Mouse (Mus musculus) heart, embryonic 11.5 days (tissue): Measurements from ENCODE around the gene Bcl7a. TPM values are rescaled to one million over a fixed set of nuclear protein-coding genes. Genes with fewer than 3 reads are reported as not detected.

ENCODE experiments used
- ATAC-seq: fragments of 200-750 bp; cut with Nextera tagmentation; replicated peaks from 2 replicates; pipeline ENCODE4 v1.8.0; 2017; ENCODE audit warnings: moderate library complexity; ENCODE audit not compliant: insufficient number of reproducible peaks, low FRiP score, low TSS enrichment
- H3K27ac ChIP-seq: fragments of 300-500 bp; sonication (generic); 2 replicates; pipeline ENCODE4 v1.5.1; 2014; ENCODE audit warnings: mild to moderate bottlenecking, low read depth, low read length
- H3K27me3 ChIP-seq: fragments of 300-500 bp; sonication (generic); 2 replicates; pipeline ENCODE4 v1.6.1; 2014; ENCODE audit warnings: mild to moderate bottlenecking, low read length, mixed read lengths; ENCODE audit not compliant: control insufficient read depth, insufficient read depth
- H3K36me3 ChIP-seq: fragments of 300-500 bp; sonication (generic); 2 replicates; pipeline ENCODE4 v1.6.1; 2014; ENCODE audit warnings: mild to moderate bottlenecking, low read length, moderate library complexity, mixed read lengths; ENCODE audit not compliant: control insufficient read depth, insufficient read depth
- H3K4me1 ChIP-seq: fragments of 300-500 bp; sonication (generic); 2 replicates; pipeline ENCODE4 v1.6.1; 2014; ENCODE audit warnings: low read length; ENCODE audit not compliant: control insufficient read depth, insufficient read depth
- H3K4me2 ChIP-seq: fragments of 300-500 bp; sonication (generic); 2 replicates; pipeline ENCODE4 v1.6.1; 2014; ENCODE audit warnings: mild to moderate bottlenecking, moderate library complexity
- H3K4me3 ChIP-seq: fragments of 300-500 bp; sonication (generic); 2 replicates; pipeline ENCODE4 v1.5.1; 2014; ENCODE audit warnings: low read depth, low read length
- H3K9ac ChIP-seq: fragments of 300-500 bp; sonication (generic); 2 replicates; pipeline ENCODE4 v1.6.1; 2014; ENCODE audit warnings: mild to moderate bottlenecking, low read depth, low read length, moderate library complexity
- H3K9me3 ChIP-seq: fragments of 300-500 bp; sonication (generic); replicated peaks from 2 replicates; pipeline ENCODE4 v1.6.1; 2016; ENCODE audit warnings: low read length; ENCODE audit not compliant: control insufficient read depth
- WGBS: fragments of 180-500 bp; shearing (Covaris S2); extraction: QIAGEN DNeasy Blood & Tissue Kit; methylation state at CpG from one replicate; pipeline ENCODE4 v1.1.7; 2014; ENCODE audit not compliant: insufficient replicate concordance; 5-methylcytosine and 5-hydroxymethylcytosine counted together
- polyA plus RNA-seq: library from polyadenylated mRNA; unstranded; fragments of >200 nt; fragmentation: Nextera tagmentation; extraction: Ambion mirVana; gene quantifications from 2 replicates; pipeline ENCODE4 v1.2.1, GENCODE M21; 2014

Bcl7a gene
- polyA plus RNA-seq, 1 experiment from 2014 or later: 16.2 TPM

- Histone ChIP-seq H3K36me3 (no peaks in the 10 kb centered on the region; the same call in 1 of the 2 replicates), H3K27me3 (no peaks in the 10 kb centered on the region), H3K9me3 (no peaks in the 10 kb centered on the region), H3K4me2 (no peak overlapping the region), H3K4me1 (peaks cover 14% of the 10 kb centered on the region), H3K9ac (no peak overlapping the region), H3K4me3 (no peak overlapping the region), H3K27ac (no peak overlapping the region)
- ATAC-seq: no peak
- 59% methylated on average over 9 of the region's 9 CpGs for WGBS
These were observed 35.1 kb downstream of the Bcl7a start for GRCm38 (mm10) chr5:123378712-123379111.

- 59% methylated on average over 5 of the region's 5 CpGs for WGBS
- peaks cover 14% of the 10 kb centered on the region for H3K4me1 ChIP-seq
- H3K36me3 ChIP-seq: no peaks in the 10 kb centered on the region
- H3K4me2 ChIP-seq: no peak overlapping the region
- H3K27ac ChIP-seq: no peak overlapping the region
- ATAC-seq: no peak
- H3K9me3 ChIP-seq: no peaks in the 10 kb centered on the region
- H3K27me3 ChIP-seq: no peaks in the 10 kb centered on the region
- H3K9ac ChIP-seq: no peak overlapping the region
- no peak overlapping the region for H3K4me3 ChIP-seq
These were observed 35.9 kb downstream of the Bcl7a start for GRCm38 (mm10) chr5:123379504-123379931.

GRCm38 (mm10) chr5:123381968-123382367, 38.3 kb downstream of the Bcl7a start:
- H3K4me3 ChIP-seq: no peak overlapping the region
- H3K4me2 ChIP-seq: peak overlapping the region; percentile 53
- ATAC-seq: no peak
- no peak overlapping the region for H3K9ac ChIP-seq
- 12% methylated on average over 20 of the region's 20 CpGs for WGBS
- H3K36me3 ChIP-seq: no peaks in the 10 kb centered on the region
- H3K27me3 ChIP-seq: no peaks in the 10 kb centered on the region
- no peak overlapping the region for H3K27ac ChIP-seq
- H3K4me1 ChIP-seq: peaks cover 14% of the 10 kb centered on the region
- no peaks in the 10 kb centered on the region for H3K9me3 ChIP-seq

GRCm38 (mm10) chr5:123382686-123383085, 39.1 kb downstream of the Bcl7a start:
- no peak for ATAC-seq
- 83% methylated on average over 8 of the region's 8 CpGs for whole genome bisulfite sequencing

GRCm38 (mm10) chr5:123388452-123388851, 44.8 kb downstream of the Bcl7a start:
- WGBS: 19% methylated on average over 3 of the region's 3 CpGs
- Histone ChIP-seq H3K4me3 (no peak overlapping the region), H3K9me3 (no peaks in the 10 kb centered on the region), H3K4me2 (no peak overlapping the region), H3K27ac (no peak overlapping the region), H3K27me3 (no peaks in the 10 kb centered on the region), H3K36me3 (no peaks in the 10 kb centered on the region), H3K9ac (no peak overlapping the region), H3K4me1 (peaks cover 5% of the 10 kb centered on the region; the same call in 1 of the 2 replicates)
- no peak for ATAC-seq

More at GRCm38 (mm10) chr5:123382686-123383085, 39.1 kb downstream of the Bcl7a start:
- Histone ChIP-seq H3K9ac (no peak overlapping the region), H3K36me3 (no peaks in the 10 kb centered on the region), H3K9me3 (no peaks in the 10 kb centered on the region), H3K4me3 (no peak overlapping the region), H3K4me2 (no peak overlapping the region), H3K27me3 (no peaks in the 10 kb centered on the region), H3K27ac (no peak overlapping the region), H3K4me1 (peaks cover 14% of the 10 kb centered on the region)

GRCm38 (mm10) chr5:123390536-123391441, 47.2 kb downstream of the Bcl7a start:
- Histone ChIP-seq H3K4me1 (peaks cover 13% of the 10 kb centered on the region), H3K4me2 (peak overlapping the region; percentile 63), H3K27ac (no peak overlapping the region), H3K9me3 (no peaks in the 10 kb centered on the region), H3K36me3 (no peaks in the 10 kb centered on the region), H3K9ac (0 out of 2 replicates have a peak overlapping the region, but pooled peaks have one; percentile 1), H3K27me3 (no peaks in the 10 kb centered on the region), H3K4me3 (peak overlapping the region; percentile 35)
- 8% methylated on average over 16 of the region's 17 CpGs for WGBS
- ATAC-seq: no peak

- Histone ChIP-seq H3K4me2 (peak overlapping the region; percentile 63), H3K9me3 (no peaks in the 10 kb centered on the region), H3K36me3 (no peaks in the 10 kb centered on the region), H3K4me3 (peak overlapping the region; percentile 35), H3K27me3 (no peaks in the 10 kb centered on the region), H3K27ac (no peak overlapping the region), H3K4me1 (peaks cover 19% of the 10 kb centered on the region), H3K9ac (0 out of 2 replicates have a peak overlapping the region, but pooled peaks have one; percentile 1)
- ATAC-seq: no peak
- 6% methylated on average over 5 of the region's 5 CpGs for WGBS
These were observed 47.8 kb downstream of the Bcl7a start for GRCm38 (mm10) chr5:123391442-123391809.

- H3K9ac ChIP-seq: peak overlapping the region; percentile 86
- 12% methylated on average over 5 of the region's 5 CpGs for WGBS
- ATAC-seq: 0 out of 2 replicates have a peak, but pooled peaks have one; percentile 7
- H3K27me3 ChIP-seq: no peaks in the 10 kb centered on the region
- no peaks in the 10 kb centered on the region for H3K9me3 ChIP-seq
- H3K27ac ChIP-seq: peak overlapping the region; percentile 94
- peaks cover 36% of the 10 kb centered on the region for H3K4me1 ChIP-seq
- H3K4me2 ChIP-seq: peak overlapping the region; percentile 93
- H3K4me3 ChIP-seq: peak overlapping the region; percentile 76
- no peaks in the 10 kb centered on the region for H3K36me3 ChIP-seq
These were observed 50.2 kb downstream of the Bcl7a start for GRCm38 (mm10) chr5:123393786-123394302.
